Mouse (Mus musculus) spleen, embryonic (tissue): Measurements from ENCODE around the gene Gpr37l1.
"Not testable (repeated sequence)": the region's sequence is repeated elsewhere in the genome, so short reads cannot be mapped to it uniquely, and the experiment has no call there.

Experiments used
- CTCF ChIA-PET: fragments of 350-600 bp; sonication (Branson Sonifier 250); formaldehyde crosslinking; loops from one replicate; lab custom pipeline; 2022; lab: Charles Lee

The Gpr37l1 gene

GRCm38 (mm10) chr1:135167435-135167834 is at the start of gene Gpr37l1:
Gene Gpr37l1 (minus strand): TSS chr1:135167681.
- CTCF ChIA-PET: no interaction called here

GRCm38 (mm10) chr1:135213772-135214640 is 46.5 kb upstream of the Gpr37l1 start:
- CTCF ChIA-PET: no interaction called here

GRCm38 (mm10) chr1:135210421-135210820 is 42.9 kb upstream of the Gpr37l1 start:
- CTCF ChIA-PET: no interaction called here

DNA sequence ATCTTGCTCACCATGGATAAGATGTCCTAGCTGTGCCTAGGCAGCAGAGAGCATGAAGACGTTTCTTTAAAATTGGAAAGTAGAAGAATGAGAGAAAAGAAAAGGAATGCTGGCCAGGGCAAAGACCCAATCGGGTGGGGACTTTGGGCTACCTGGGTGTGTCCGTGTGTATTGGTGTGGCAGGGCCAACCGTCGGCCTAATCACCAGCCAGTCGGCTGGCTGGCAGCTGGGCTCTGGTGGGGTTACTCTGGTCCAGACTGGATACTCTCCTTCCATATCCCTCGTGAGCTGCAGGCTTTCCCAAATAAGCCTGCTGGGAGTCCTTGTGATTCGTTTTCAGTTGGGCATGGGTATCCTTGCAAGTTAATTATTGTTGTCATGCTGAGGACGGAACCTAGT is 41.2 kb upstream of the Gpr37l1 start:
- CTCF ChIA-PET: no interaction called here

DNA sequence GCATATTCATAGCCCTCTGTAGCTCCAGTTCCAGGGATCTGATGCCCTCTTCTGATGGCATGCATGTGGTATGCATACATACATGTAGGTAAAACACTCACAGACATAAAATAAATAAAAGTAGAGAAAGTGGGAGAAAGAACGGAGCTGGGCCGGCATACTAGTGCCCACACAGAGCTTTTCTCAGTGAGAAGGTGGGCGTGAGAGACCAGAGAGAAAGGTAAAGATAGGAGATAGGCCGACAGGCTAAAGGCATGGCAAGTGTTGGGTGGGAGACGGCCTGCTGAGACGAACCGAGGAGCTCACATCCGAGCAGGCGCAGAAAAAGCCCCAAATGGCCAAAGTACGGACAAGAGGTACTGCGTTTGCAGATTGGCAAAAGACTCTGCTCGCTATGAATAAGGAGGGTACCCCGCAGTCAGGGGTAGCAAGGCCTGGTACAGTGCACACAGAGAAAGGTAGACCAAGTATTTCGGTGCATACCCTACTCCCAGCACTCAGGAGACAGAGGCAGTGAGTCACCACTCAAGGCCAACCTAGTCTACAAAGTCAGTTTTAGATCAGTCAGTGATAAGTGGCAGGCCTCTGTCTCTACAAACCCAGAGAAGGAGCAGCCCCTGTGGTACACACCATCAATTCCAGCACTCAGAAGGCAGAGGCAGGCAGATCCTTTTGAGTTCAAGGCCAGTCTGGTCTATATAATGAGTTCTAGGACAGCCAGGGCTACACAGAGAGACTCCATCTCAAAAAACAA is 39.3 kb upstream of the Gpr37l1 start:
- CTCF ChIA-PET: no interaction called here

GRCm38 (mm10) chr1:135205257-135205656 is 37.8 kb upstream of the Gpr37l1 start:
- CTCF ChIA-PET: no interaction called here

GRCm38 (mm10) chr1:135204196-135205126 is 37.0 kb upstream of the Gpr37l1 start:
- CTCF ChIA-PET: no interaction called here

GRCm38 (mm10) chr1:135200400-135200799 is 32.9 kb upstream of the Gpr37l1 start:
- CTCF ChIA-PET: no interaction called here

GRCm38 (mm10) chr1:135199014-135199819 is 31.7 kb upstream of the Gpr37l1 start:
- CTCF ChIA-PET: no interaction called here

DNA sequence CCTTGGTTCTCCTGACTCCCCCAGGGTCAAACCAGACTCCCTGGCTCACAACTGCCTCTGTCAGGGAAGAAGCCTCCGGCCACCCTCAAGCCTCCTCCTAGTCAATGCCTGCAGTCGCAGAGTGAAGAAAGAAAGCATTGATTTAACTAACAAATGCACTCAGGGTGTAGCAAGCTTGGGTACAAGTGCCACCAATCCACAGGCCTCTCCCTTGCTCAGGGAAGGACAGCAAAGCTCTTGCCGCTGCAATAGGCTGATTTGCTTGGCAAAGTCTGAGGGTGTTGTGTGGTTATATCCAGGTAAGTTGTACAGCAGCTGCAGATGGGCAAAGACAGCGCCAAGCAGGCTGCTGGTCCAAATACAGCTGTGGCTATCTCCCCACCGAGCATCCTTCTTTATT is 30.9 kb upstream of the Gpr37l1 start:
- CTCF ChIA-PET: interaction anchor here (0.6 kb wide), 1 partner anchor 217 kb away, joined by 15 read pairs; no protein-coding TSS in a partner anchor

DNA sequence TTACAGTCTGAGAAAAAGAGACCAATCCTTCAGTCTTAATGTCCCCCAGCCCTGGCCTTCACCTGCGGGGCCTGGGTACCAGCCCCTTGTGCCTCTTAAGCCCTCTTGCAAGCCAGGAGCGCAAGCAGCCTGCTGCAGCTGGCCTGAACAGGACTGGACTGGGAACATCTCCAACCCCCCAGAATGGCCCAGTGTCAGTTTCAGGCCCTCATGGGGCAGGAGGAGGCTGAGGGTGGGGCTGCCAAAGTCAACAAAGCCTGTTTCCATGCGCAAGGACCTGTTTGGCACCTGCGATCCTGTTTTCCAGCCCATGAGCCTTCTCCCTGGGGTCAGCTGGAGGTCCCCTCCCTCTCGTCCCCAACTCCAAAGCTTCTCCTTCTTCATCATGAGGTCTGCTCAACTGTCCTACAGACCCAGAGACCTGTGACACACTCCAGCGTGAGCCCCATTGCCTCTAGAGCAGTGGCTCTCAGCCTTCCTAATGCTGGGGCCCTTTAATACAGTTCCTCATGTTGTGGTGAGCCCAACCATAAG is 28.5 kb upstream of the Gpr37l1 start:
- CTCF ChIA-PET: no interaction called here

DNA sequence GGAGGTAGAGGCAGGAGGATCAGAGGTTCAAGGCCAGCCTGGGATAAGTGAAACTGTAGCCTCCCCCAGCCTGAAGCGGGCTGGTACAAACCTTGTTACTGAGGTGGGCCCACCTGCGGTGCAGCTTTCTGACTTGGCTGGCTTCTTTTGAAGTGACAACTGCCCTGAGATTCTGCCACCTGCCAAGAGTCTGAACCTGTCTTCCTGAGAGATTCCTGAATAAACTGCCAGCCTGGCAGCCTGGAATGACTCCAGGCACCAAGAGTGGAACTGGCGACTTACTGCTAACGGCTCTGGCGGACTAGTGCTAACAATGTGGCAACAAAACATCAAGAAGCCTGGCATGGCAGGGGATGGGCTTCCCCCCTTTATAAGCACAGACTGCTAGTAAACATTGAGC is 26.9 kb upstream of the Gpr37l1 start:
- CTCF ChIA-PET: interaction anchor here (0.6 kb wide), 1 partner anchor 1776 kb away, joined by 3 read pairs; no protein-coding TSS in a partner anchor

GRCm38 (mm10) chr1:135189186-135189585 is 21.7 kb upstream of the Gpr37l1 start:
- CTCF ChIA-PET: no interaction called here

- CTCF ChIA-PET: no interaction called here
These were observed 20.7 kb upstream of the Gpr37l1 start for GRCm38 (mm10) chr1:135188197-135188596.

DNA sequence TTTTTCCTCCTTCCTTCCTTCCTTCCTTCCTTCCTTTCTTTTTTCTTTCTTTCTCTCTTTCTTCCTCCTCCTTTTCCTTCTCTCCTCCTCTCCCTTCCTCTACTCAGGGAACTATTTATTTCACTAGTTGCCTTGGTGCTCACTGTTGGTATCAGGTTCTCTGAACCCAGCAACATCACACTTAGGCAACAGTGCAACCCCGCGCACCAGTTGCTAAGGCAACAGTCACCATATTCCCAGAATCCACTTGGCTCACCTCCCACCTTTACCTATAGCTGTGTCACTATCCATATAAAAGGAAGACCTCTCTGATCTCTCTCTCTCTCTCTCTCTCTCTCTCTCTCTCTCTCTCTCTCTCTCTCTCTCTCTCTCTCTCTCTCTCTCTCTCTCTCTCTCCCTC is 19.5 kb upstream of the Gpr37l1 start:
- CTCF ChIA-PET: not testable (repeated sequence)

DNA sequence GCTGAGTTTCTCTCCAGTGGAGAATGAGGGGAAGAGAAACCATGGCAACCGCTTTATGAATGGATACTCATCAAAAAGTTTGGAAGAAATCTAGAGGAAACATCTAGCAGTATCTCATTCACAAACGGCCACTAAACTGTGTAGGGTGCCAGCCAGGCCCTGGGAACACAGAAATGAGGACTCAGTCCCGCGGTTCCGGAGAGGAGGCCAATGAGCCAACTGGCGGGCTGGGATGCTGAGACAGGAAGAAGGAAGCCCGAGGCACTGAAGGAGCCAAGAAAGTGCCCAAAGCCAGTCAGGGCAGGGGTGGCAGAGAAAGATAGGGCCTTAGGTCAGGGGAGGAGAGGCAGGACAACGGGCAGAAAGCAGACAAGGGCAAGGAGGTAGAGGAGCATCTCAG is 18.9 kb upstream of the Gpr37l1 start:
- CTCF ChIA-PET: no interaction called here

- CTCF ChIA-PET: no interaction called here
These were observed 18.5 kb upstream of the Gpr37l1 start for GRCm38 (mm10) chr1:135185936-135186335.

GRCm38 (mm10) chr1:135183941-135184570 is 16.6 kb upstream of the Gpr37l1 start:
- CTCF ChIA-PET: no interaction called here

DNA sequence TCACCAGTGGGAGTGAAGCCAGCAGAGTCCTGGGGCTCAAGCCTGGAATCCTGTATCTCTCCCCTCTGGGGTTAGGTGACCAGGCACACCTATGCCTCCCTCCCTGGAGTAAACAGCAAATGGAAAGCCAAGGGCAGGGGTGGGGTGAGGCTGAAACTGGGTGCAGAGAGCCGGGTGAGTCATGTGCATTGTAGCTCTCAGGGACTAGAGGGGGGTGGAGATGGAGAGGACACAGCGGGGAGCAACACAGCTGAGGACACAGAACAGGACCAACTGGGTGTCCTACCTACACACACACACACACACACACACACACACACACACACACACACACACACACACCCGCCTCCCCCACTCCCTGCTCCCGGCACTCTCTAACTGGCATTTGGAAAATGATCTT is 16.0 kb upstream of the Gpr37l1 start:
- CTCF ChIA-PET: no interaction called here

DNA sequence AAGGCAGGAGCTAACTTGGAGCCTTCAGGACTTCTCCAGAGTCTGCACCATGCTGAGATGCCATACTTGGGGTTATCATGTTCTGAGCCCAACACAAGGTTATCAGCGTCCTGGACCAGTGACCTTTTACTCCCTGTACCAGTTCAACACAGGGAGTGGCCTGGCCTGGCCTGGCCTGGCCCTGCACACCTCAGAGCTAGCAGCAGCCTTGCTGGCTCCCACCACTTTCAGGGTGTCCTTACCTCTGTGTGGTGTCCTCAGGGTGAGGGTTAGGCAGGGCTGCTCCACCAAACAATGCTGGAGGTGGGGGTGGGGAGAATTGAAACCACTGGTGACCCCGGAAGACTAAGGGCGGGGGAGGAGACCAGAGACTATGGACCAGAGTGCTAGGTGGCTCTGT is 15.5 kb upstream of the Gpr37l1 start:
- CTCF ChIA-PET: no interaction called here
